Mouse (Mus musculus) B cell, adult (primary cell): ENCODE data around the gene Nsd2. TPM values are rescaled to one million over a fixed set of nuclear protein-coding genes. Genes with fewer than 3 reads are reported as not detected.

Source experiments
- total RNA-seq: library from RNA; stranded (reverse); gene quantifications from 4 replicates; pipeline ENCODE4 v1.2.4, GENCODE M21; 2023; ENCODE audit not compliant: inconsistent age

The Nsd2 gene
- total RNA-seq, result 35.1 to 40.4 TPM (median 37.3 TPM) in 4 replicates

GRCm38 (mm10) chr5:33819876-33820732 lies at the start of gene Nsd2:
TSS of gene Nsd2 (plus strand) at chr5:33820725.

DNA sequence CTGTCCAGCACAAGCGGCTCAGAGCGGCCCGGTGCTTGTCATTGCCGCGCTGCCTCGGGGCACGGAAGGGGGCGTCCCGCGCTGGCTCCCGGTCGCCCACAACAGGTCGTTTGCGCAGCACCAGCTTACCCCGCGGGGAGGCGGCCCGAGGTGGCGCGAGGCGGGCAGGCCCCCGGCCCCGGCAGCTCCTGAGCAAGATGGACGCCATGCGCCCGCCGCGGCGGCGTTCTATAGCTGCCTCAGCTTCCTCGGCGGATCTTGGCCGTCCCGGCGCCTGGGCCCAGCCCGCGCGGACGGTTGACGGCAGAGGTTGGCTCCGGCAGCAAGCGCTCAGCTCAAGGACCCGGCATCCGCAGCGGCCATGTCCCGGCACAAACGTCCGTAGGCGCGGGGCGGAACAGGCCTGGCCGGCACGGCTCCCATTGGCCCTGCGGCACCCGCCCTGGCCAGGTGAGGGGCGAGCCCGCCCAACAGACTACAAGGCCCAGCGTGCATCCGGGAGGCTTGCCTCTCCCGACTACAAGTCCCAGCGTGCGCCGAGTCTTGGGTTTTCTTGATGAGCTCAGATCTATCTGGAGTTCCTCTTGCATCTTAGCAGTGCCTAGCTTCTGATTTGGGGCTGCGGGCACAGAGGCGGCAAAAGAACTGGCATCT lies 38.1 kb upstream of the Nsd2 start, which contains the start of gene Letm1:
Gene Letm1, minus strand, starts transcription at position 473 of the 654 bp plus-strand sequence.

DNA sequence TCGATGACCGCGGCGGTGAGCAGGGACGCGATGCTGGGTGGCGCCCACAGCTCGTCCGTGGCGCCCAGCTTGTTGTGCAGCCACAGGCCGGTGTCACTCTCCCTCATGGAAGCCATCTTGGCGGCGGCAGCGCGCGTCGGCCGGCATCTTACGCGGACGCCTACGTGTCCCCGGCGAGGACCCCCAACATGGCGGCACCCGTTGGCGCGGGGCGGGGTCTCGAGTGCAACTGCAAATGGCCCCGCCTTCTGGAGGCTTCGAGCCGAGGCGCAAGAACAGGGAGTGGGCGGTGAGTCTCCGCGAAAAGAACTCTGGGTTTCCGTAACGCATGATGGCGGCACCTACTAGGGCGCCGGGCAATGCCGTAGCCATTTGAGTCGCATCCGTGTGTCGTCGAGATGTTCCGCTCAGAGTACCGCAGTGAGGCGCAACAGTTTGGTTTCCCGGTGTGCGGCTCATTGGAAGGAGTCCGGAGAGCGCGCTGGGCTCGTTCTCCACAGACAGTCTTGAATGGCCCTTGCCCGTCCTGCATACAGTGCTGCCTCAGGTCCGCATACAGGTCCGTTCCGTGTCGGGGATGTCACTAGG lies 115.7 kb downstream of the Nsd2 start, which contains the start of gene Nelfa:
Gene Nelfa, minus strand, starts transcription at position 294 of the 588 bp plus-strand sequence.

Other genes with a start within 250 kb of the Nsd2 start
- 29.1 to 34.4 TPM (median 31.2 TPM) in 4 replicates for gene Fam53a, start 191.1 kb upstream of the Nsd2 start, total RNA-seq
- 0.87 to 1.6 TPM (median 1.1 TPM) in 4 replicates for gene Gm9903, start 190.8 kb upstream of the Nsd2 start, total RNA-seq
- 88.1 to 101 TPM (median 97.8 TPM) in 4 replicates for gene Slbp, start 168.2 kb upstream of the Nsd2 start, total RNA-seq
- 15.1 to 18.2 TPM (median 16.0 TPM) in 4 replicates for gene Tacc3, start 162.6 kb upstream of the Nsd2 start, total RNA-seq
- gene Tmem129, start 162.3 kb upstream of the Nsd2 start, total RNA-seq, result 10.1 to 10.9 TPM (median 10.8 TPM) in 4 replicates
- gene Fgfr3, start 99.1 kb upstream of the Nsd2 start, total RNA-seq, result 0.74 TPM in 1 of 4 replicates, not detected in the others
- gene Letm1, start 37.9 kb upstream of the Nsd2 start, total RNA-seq, result 69.9 to 78.2 TPM (median 75.2 TPM) in 4 replicates
- gene Nelfa, start 115.7 kb downstream of the Nsd2 start, total RNA-seq, result 27.4 to 35.4 TPM (median 30.8 TPM) in 4 replicates
- gene Gm1673, start 162.7 kb downstream of the Nsd2 start, total RNA-seq, result not detected in 4 replicates
- 0.10 to 0.26 TPM (median 0.15 TPM) in 4 replicates for gene Nat8l, start 175.3 kb downstream of the Nsd2 start, total RNA-seq